Mouse (Mus musculus): ENCODE data around the gene Ahcyl2.

DNA sequence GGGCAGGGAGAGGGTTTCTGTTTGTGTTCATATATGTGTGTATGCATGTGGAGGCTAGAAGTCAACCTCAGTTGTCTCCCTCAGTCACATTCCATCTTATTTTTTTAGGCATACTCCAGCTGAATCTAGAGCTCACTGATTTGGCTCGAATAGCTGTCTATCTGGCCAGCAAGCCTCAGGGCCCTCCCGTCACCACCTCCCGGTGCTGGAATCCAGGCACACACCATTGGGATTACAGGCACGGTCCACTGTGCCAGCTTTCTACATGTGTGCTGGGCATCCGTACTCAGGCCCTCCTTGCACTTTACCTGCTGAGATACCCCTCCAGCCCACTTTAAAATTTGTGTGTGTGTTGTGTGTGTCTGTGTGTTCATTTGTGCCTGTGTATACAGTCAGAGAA lies 107.8 kb downstream of the Ahcyl2 start:
- TF ChIP-seq CTCF (IDR thresholded peaks at IDR 0.05; ENCODE audit: borderline replicate concordance, extremely low read depth, insufficient read depth, insufficient read length) (no peak), POLR2A (IDR thresholded peaks at IDR 0.05; ENCODE audit: borderline replicate concordance, extremely low read depth, insufficient read depth, insufficient read length, poor library complexity, severe bottlenecking) (no peak)
